Mouse (Mus musculus): ENCODE data around the gene Cep57l1.

Gene Cep57l1

DNA sequence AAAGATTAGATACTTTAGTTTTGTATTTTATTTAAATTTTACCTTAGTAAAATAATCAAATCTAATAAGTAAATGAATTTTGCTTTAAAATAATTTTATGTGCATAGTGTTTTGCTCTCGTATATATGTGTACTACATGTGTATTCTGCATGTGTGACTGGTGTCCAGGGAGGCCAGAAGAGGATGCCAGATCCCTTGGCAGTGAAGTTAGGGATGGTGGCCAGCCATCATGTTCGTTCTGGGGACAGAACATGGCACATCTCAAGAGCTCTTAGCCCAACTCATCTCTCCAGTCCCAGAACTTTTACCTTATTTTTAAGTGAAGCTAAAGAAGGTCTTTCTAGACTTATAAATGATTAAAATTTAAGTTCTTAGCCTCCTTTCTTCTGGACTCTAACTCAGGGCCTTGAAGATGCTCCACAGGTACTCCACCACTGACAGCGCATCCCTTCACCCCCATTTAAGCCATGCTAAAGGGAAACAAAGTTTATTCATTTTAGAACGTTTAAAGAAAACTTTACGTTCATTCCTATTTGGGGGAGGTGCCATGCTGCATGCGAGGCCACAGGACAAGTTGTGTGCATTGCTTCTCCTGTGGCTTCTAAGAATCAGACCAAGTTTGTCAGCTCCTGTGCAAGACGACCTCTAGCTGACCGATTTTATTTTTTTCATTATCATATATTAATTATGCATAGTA is 8.5 kb upstream of the Cep57l1 start:
- intact Hi-C loops (cut with DNase I) = no loop called here

DNA sequence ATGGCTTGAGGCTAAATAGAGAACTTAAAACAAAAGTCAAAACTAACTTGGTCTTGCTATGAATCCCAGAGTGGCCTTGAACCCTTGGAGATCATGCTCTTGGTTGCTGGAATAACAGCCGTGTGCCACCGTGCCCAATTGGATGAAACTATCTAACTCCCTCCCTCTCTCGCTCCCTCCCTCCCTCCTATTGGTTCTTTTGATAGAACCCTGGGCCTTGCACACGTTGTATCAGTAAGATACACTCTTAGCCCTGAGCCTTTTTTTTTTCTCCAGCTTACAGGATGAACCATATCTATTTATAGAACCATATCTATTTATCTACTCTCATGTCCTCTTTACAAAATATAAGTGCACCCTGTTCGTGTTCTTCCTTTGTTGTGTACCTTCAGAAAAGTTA is 6.8 kb upstream of the Cep57l1 start:
- intact Hi-C loops (cut with DNase I) = no loop called here

DNA sequence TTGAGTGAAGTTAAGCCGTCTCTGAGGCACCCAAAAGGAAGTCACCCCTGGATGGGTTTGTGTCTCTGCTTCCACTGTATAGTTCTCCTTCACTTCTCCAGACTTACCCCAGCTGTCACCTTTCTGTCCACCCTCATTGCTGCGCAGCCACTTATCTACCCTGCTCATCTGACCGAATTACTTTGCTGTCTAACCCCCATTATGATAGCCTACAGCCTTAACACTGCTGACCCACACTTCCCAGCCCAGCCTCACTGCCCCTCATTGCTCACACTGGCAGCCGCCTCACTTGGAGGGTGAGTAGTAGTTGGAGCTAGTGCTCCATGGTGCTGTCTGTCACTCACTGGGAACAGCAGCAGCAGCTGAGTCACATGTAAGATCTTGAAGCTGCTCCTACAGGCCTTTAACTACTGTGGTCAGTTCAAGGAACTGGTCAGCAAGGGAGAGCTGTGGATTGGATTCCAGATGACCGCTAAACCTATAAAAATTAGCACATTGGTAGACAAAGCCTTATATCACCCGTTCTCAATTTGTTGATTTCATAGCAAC is 4.7 kb upstream of the Cep57l1 start:
- intact Hi-C loops (cut with DNase I) = no loop called here

DNA sequence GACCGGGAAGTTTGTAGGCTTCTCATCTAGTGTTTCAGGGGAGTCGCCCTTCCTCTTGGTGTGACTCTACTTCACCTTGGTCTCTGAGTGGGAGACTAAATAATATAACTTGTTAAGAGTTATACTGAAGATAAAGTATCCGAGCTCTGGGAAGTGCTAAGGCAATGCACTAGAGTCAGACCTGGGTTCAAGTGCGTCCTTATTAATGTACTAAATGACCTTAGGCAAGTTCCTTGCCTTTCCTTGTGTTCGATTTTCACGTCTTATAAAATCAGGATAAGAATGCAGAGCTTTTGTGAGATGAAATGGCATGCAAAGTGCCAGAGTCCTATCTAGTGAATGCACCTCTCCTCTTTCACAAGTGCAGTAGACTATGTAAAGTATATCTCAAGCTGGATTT is 2.9 kb upstream of the Cep57l1 start:
- intact Hi-C loops (cut with DNase I) = no loop called here

DNA sequence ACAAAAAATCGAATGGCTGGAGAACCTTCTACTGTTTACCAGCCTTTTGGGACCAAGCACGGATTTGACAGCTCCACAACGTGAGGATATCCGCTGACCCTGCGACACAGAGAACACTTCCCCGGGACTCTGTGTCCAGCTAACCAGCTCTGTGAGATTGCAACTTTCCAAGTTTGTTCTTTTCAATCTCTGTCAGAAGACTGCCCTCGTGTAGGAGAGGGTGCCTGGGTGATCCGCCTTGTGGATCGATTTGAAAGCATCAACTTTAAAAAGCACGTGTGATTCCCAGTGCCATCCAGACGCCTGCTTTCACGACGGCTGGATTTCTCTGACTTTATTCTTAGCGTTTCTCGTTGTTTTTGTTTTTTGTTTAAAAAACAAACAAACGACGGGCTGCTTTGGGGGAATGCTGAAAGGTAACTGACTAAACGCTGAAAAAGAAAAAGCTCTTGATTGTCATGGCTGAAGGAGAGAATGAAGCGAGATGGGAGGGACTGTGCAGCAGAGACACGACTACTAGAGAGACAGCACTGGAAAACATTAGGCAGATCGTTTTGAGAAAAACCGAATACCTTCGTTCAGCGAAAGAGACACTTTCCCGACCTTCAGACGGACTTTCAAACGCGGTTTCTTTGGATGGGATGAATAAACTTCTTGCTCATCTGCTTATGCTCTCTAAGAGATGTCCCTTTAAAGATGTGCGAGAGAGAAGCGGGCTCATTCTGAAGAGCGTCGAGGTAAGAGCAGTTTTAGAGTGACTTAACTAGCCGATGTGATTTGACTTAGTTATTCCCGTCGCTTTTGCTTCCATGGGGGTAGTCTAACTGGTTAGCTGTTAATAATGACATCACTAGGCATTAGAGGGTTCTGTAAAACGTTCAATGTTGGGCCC is 1.1 kb upstream of the Cep57l1 start:
- intact Hi-C loops (cut with DNase I) = no loop called here

DNA sequence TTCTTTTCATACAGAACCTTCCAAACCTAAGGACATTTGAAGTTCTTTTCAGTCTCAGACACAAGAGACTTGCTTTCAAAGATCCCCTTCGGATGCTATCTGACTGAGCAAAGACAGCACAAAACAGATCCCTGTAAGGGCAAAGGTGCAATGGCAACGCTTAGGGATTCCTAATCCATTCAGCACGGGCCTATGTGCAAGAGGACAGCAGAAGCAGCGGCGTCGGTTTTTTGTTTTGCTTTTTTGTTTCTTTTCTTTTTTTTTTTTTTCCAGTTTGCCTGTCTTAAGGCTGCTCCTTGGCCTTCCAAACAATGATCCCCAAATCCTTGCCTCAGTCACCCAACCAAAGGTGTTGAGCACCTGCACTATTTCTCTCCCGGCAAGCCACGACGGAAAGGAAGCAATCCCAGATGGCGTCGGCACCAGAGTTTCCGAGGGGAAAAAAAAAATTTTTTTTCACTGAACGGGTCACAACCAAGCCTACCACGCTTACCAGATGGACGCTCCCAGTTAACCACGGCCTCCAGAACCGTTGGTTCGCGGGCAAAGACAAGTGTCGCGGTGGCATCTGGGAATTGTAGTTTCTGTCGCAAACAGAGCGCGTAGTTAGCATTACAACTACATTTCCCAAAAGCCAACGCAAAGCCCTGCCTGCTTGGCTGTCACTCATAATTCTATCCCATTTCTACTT is 446 bp downstream of the Cep57l1 start:
- intact Hi-C loops (cut with DNase I) = no loop called here

DNA sequence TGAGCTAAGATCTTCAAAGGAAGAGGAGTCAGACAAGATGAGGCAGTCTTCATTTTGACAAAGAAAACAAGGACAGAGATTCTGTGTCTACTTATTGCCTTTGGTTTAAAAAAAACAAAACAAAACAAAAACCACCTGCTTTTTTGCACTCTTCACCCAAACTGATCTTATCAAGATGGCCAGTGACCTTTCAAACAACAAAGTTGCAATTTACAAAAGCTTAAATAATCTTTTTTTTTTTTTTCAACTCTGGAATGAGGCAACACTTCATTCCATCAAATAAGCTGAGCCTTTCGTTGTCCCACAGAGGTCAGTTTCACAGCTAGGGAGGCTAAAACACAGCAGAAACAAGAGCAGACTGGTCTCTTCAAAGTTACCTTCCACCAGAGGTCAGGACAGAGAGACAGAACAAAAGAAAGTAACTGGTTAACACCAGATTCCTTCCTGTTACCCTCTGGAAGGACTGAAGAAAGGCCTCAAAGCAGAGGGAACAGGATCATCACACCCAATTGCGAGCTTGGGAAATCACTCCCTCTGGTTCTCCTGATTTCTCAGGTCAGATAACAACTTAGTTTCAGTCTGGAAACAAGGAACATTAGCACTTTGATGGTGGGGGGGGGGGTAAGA is 3.8 kb downstream of the Cep57l1 start:
- intact Hi-C loops (cut with DNase I) = no loop called here

DNA sequence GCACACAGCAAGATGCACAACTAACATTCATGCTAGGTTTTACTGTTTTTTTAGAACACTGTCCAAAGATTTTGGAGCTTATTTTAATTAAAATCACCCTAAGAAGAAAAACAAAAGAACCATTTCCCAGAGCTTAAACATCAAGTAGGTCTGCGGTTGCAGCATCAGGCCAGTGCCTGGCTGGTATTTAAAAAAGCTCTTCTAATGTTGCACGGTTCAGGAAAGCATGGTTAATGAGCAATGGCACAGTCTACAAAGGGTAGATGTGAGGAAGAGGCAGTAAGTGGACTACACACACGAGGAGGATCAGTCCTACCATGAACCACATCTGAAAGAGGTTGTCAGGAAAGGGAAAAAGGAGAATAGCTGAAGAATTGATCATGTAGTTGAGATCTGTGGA is 5.0 kb downstream of the Cep57l1 start:
- intact Hi-C loops (cut with DNase I) = no loop called here

DNA sequence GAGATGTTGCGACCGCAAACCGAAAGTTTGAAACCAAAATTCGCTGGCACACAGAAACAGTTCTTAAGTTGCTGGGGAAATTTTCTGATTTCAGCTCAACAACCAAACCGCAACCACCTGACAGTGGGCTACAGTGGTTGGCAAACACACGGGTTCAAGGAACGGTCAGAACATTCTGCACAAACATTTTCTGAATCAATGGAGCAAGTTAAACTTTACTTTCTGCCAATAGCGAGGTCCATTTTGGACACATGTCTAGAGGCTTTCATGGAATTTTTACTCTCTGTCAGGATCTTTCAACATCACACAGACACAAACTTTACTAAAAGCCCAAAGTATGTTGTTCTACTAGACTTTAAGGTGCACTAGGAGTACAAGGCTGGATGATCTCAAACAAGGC is 6.2 kb downstream of the Cep57l1 start:
- intact Hi-C loops (cut with DNase I) = no loop called here

DNA sequence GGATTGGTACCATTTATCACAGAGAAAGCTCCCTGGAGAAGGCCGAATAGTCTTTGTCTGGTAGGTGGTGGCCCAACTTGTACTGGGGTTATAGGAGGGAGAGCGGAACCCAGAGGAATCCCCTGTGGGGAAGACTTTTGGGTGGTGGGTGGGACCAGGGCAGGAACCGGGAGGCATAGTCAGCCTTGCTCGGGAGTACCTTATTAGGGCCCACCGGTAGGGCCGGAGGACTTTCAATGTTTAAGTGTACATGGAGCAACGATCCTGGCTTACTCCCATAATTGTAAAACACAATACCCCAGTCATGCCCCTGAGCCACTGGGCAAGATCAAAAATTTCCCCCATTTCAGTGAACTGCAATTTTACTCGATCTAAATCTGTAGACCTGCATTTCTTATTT is 12.4 kb downstream of the Cep57l1 start:
- intact Hi-C loops (cut with DNase I) = no loop called here

DNA sequence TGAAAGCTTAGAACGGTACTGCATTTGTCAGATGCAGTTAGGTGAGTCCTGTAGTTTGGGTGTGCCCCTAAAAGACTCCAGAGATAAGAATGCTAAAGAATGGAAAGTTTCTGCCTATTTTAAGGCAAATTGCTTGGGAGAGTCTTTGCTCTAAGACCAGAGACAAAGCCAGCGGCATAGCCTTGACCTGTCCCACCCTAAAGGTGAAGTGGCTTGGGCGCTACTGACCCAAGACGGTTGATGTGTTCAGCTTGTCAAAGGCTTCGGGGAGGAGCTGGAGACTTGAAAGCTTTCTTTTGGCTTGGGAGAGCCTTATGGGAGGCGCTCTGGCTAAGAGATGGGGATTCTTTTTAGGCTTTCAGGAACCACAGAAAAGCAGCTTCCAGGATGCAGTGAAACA is 17.3 kb downstream of the Cep57l1 start:
- intact Hi-C loops (cut with DNase I) = no loop called here

DNA sequence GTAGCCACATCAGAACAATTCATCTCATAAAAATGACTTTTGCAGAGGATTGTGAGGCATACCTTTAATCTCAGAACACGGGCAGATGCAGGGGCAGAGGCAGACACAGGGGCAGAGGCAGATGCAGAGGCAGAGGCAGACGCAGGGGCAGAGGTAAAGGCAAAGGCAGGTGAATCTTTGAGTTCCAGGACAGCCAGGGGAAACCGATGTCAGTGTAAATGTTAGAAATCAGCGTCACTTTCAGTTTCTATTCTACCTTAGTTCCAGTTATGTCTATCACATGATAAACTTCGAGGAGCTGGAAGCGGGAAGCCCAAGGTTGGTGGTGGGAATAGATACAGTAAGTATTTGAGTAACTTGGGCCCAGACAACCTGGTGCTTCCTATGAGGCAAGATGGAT is 42.4 kb downstream of the Cep57l1 start:
- intact Hi-C loops (cut with DNase I) = no loop called here

DNA sequence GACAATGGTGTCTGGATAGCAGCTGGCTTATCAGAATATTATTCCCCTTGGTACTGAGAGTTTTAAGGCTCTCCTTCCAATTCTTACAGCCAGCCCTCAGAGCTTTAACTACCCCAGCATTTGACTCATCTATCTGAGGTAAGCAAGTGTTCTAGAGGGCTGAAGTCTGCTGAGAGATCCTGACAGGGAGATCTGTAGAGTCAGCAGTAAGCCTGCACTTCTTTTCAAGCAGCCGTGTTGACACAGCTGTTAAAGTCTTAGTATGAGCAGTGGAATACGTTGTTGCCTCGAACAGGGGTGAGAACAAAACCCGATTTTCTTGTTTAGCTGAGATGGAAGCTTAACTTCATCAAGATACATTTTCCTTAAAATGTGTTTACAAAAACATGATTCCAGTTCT is 43.4 kb downstream of the Cep57l1 start:
- intact Hi-C loops (cut with DNase I) = no loop called here

DNA sequence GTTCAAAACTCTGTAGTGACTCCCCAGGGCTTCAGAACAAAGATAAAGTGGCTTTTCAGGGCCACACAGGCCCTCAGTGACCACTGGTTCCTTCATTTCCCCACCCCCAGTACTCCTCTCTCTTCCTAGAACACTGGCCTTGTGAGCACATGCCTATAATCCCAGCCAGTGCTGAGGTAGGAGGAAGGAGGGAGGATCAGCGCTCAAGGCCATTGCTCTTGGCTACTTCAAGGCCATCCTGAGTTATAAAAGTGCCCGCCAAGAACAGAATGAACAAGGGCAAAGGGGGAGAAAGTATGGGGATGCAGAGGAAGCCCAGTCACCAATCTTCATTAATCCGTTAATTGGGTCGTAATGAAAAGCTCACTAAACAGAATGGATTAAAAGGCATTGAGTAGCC is 44.1 kb downstream of the Cep57l1 start:
- intact Hi-C loops (cut with DNase I) = no loop called here

DNA sequence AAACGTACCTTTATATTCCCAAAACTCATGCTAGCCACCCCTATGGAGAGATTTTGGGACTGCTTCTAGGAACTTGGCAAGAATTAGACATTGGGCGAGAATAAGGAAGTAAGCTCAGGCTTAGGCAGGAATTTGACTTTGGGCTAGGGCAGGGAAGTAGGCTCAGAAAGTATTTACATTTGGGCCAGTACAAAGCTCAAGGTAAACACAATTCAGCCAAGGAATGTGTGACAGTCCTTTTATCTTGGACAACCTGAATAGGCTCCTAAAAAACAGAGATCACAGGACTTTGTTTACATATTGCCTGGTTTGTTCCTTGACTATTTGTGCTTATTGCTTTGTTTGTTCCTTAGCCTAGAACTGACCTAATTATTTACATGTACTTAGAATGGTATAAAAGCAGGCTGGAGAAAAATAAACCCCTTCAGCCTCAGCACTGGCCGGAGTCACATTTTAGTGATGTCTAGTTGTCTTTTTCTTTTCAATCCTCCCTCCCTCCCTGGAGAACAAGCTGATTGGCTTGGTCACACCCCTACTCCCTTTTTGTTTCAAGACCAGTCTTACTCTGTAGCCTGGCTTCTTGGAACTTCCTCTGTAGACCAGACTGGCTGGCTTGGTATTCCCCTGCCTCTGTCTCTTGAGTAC is 45.8 kb downstream of the Cep57l1 start:
- intact Hi-C loops (cut with DNase I) = no loop called here

DNA sequence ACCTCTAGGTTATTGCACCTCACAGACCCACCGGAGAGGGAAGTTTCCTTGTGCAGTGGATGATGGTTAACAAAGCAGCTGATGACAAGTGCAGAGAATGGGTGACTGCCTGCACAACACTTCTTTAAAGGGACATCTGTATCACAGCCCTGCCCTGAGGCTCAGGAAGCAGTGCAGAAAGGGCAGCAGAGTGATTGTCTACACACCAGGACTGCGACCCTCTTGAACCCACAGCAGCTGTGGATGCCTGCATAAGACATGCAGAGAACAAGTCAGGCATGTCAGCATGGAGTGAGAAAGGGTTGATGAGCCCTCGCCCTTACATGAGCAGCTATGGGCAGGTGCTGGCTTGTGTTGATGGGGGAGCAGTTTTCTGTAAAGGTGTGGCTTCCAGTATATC is 48.8 kb downstream of the Cep57l1 start:
- intact Hi-C loops (cut with DNase I) = no loop called here

DNA sequence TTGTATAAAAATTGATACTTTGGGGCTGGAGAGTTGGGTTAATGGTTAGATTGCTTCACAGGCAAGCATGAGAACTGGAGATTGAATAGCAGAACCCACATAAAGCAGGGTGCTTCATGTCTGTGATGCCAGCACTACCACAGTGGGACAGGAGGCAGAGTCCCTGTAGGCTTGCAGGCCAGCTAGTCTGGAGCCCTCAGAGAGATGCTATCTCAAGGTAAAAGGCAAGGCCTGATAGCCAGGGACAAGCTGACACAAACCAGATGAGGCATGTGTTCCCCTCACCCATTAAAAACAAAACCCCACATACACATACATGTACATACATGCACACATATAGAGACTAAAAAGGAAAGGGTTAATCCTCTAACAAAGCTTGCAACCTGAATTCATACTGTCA is 51.6 kb downstream of the Cep57l1 start:
- intact Hi-C loops (cut with DNase I) = no loop called here

DNA sequence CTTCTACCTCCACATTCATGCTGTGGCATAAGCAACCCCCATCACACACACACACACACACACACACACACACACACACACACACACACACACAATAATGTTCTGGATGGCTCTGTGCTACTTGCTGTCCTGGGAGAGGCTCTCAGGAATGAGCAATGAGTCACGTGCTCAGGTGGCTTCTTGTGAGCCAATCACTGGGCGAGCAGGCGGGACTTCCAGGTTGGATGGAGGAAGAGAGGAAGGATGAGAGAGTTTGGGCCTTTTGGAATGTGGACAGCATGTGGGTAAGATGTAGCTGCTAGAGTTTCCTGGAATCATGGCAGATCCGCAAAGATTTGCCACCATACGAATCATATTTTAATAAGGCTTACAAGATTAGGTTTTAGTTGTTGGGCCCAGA is 52.4 kb downstream of the Cep57l1 start:
- intact Hi-C loops (cut with DNase I) = no loop called here

DNA sequence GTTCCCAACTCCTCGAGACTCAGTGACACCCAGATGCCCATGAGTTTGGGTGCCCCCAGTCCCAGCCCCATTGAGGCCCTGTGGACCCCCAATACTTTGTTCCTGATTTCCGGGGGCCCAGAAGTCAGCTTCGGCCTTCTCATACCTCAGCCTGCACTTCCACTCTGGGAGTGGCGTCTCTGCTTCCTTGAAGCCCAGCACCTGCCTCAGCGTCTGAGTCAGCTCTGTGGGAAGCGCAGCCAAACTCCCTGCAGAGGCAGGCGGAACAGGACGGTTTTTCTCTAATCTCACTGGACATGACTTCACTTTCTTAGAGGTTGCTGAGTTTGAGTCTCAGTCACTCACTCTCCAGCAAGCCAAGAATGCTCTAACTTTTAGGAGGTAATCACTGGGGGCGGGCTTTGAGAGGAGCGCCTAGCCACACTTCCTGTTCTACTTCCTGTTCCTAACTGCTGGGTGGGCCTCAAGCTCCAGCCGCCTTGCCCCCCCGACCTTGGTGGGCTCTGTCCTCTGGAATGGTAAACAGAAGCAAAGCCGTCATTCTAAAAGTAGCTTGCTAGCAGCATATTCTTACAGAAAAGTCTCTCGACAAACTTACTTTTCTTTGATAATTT is 57.7 kb downstream of the Cep57l1 start:
- intact Hi-C loops (cut with DNase I) = no loop called here

DNA sequence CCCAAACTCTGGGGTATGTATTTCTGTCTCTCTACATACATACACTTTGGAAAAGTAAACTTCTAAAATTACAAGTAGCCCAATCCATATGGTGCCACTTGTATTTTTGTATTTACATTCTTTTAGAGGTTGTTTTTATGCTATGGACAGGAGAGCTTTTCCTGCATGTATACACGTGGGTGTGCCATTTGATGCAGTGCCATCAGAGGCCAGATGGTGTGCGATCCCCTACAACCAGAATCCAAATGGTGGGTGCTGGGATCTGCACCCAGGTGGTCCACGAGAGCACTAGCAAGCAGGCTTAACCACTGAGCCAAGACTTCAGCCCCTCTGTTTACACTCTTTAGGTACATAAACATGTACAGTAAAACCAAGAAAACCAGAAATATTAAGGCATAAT is 60.4 kb downstream of the Cep57l1 start:
- intact Hi-C loops (cut with DNase I) = no loop called here

DNA sequence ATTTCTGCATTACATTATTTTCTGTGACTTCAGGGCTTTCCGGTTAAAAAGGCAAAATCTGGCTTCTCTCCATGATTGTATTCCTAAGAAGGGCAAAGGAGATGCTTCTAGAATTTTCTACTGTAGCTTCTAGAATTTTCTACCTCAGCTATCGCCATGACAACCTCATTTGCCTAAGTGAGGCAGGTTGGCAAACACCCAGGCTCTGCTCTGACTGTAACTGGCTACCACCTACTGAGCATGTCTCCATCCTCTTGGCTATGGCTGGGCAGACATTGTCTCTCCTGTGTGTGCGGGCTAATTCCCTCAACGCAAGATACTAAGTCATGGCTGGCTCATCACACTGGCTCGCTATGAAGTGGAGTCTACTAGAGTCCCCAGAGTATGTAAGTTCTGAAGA is 63.1 kb downstream of the Cep57l1 start:
- intact Hi-C loops (cut with DNase I) = no loop called here
